Mouse (Mus musculus): ENCODE results near the gene Sv2a. TPM values are rescaled to one million over a fixed set of nuclear protein-coding genes. Genes with fewer than 3 reads are reported as not detected.
"Not testable (repeated sequence)": the region's sequence is repeated elsewhere in the genome, so short reads cannot be mapped to it uniquely, and the experiment has no call there.

Sv2a gene
- polyA plus RNA-seq, 1 experiment from 2014 or later: 13.5 TPM

DNA sequence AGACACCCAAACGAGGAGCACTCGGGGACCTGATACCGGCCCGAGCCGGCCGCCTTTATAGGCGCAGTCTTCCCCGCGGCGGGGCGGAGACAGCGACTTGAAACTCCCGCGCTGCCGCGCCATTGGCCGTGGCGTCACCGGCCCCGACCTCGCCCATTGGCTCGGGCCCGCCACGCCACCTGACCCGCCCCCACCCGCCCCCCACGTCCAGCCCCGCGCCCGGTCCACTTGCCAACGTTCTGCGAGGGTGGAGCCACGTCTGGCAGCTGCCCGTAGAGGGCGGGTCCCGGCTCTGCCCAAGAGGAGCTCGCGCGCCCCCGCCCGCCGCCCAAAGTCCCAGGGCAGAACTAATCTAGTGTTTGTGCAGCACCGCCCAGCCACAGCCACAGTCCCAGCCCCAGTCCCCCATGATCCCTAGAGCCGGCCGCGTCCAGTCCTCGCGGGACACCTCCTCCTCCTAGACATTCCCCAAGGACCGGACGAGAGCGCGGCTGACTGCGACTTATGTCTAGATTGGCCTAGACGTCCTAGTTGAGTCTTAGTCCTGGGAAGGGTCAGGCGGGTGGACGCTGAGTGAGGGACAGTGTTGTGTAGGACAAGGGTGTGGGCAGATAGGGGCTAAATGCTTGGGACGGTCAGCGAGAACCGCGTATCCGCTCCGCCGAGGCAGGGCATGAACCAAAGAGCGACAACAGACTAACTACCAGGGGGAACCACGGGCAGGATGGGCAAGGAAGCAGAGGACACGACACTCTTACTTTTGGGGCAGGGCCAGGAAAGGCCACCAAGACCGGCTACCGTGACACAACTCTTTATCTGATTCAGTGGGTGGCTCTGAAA is 58.2 kb downstream of the Sv2a start, which contains the start of gene Hist2h3c2:
Gene Hist2h3c2, minus strand, starts transcription at position 174 of the 840 bp plus-strand sequence.
- H3K36me3 ChIP-seq: not testable (repeated sequence)
- peak within 1 kb of the TSS; percentile 78 for H3K4me2 ChIP-seq
- 0% methylated on average over 12 of the region's 68 CpGs for WGBS

DNA sequence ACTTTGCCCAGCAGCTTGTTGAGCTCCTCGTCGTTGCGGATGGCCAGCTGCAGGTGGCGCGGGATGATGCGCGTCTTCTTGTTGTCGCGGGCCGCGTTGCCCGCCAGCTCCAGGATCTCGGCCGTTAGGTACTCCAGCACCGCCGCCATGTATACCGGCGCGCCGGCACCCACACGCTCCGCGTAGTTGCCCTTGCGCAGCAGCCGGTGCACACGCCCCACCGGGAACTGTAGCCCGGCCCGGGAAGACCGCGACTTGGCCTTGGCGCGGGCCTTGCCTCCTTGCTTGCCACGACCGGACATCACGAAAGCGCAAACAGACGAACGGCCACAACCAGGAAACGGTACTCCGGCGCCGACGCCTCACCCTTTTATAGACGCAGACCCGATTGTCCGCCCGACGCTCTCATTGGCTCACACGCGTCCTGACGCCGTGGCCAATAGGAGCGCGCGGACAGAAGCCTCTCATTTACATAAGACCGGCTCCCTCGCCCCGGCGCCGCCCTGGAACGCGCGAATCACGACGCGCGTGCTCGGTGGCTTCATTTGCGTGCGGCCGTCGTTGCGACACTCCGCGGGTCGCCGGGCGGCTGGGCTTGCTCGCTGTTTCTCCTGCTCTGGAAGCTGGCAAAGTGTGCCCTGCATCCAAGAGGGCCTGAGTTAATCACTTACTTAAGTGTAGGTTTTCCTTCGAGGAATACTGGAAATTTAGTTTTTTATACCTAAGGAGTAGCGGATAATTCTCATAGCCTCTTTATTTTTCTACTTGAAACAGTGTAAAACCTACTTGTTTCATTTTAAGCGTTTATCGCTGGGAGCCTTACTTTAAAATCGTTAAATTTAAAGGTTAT is 59.2 kb downstream of the Sv2a start, which contains the start of gene Hist2h2aa2:
Gene Hist2h2aa2, minus strand, starts transcription at position 328 of the 850 bp plus-strand sequence.
- not testable (repeated sequence) for H3K9me3 ChIP-seq; H3K27me3 ChIP-seq (replicated peaks); H3K36me3 ChIP-seq
- Histone ChIP-seq H3K9ac (peak within 1 kb of the TSS; percentile 79), H3K4me3 (peak within 1 kb of the TSS; percentile 46), H3K27ac (replicated peaks) (peak within 1 kb of the TSS; percentile 84), H3K4me2 (peak within 1 kb of the TSS; percentile 61), H3K4me1 (peaks cover 42% of the 10 kb centered on the region)
- peak; percentile 78 for ATAC-seq (ENCODE audit: extremely low read depth, insufficient number of reproducible peaks, low FRiP score, low TSS enrichment)
- 7% methylated on average over 20 of the region's 85 CpGs for WGBS

More for the DNA sequence above, 58.2 kb downstream of the Sv2a start, which contains the start of gene Hist2h3c2:
- H3K9me3 ChIP-seq; H3K27me3 ChIP-seq (replicated peaks): not testable (repeated sequence)
- Histone ChIP-seq H3K9ac (peak within 1 kb of the TSS; percentile 89), H3K4me3 (peak within 1 kb of the TSS; percentile 61), H3K4me1 (peaks cover 37% of the 10 kb centered on the region), H3K27ac (replicated peaks) (peak within 1 kb of the TSS; percentile 84)
- peak; percentile 84 for ATAC-seq (ENCODE audit: extremely low read depth, insufficient number of reproducible peaks, low FRiP score, low TSS enrichment)

DNA sequence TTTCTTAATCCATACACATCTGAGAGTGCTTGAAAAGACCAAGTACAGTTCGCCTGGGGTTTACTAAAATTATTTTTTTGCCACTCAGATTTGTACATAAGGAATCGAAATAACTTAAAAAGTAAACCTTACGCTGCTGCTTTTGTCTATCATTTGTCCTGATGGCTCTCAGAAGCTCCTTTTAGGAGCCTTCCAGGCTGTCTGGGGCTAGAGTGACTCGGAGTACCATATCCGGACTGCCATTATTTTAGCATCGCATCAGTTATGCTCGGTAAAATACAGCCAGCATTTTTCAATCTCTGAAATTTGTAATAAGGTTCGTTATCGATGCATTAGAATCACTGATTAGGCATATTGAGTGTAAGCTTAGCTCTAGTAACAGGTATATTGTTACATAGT is 59.8 kb downstream of the Sv2a start:
- H3K9ac ChIP-seq: peak overlapping the region; percentile 76
- H3K27ac ChIP-seq (replicated peaks): peak overlapping the region; percentile 84
- H3K36me3 ChIP-seq: no peaks in the 10 kb centered on the region
- H3K4me2 ChIP-seq: peak overlapping the region; percentile 61
- H3K4me1 ChIP-seq: peaks cover 42% of the 10 kb centered on the region
- no peaks in the 10 kb centered on the region for H3K27me3 ChIP-seq (replicated peaks)
- no peak for ATAC-seq (ENCODE audit: extremely low read depth, insufficient number of reproducible peaks, low FRiP score, low TSS enrichment)
- H3K4me3 ChIP-seq: peak overlapping the region; percentile 33
- no peaks in the 10 kb centered on the region for H3K9me3 ChIP-seq
- WGBS: 81% methylated on average over 9 of the region's 9 CpGs

DNA sequence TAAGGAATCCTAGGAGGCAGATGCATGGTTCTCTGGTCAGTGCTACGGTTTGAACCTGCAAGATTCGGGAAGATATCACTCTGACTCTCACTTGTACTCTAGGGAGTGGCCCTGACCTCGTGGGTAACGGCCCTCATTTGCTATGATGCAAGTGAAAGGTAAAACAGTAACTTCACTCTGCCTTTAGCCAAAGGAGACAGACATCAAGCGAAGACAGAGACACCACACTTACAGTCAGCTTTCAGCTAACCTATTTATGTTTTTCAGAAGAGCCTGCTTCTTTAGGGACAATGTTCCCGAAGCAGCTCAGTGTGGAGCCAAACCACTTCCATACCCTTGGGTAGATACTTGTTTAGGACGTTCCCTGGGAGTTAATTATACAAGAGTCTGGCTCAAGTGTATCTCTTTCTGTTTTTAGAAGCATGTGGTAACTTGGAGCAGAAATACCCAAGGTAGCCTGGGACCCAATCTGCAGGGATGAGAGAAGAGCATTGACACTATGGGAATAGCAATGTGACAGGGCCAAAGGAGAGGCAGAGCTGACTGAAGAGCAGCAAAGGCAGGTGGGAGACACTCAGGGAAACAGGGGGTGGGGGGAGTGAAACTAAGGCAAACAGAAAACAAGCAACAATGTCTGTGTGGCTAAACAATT is 63.1 kb downstream of the Sv2a start:
- H3K9ac ChIP-seq: peak overlapping the region; percentile 93
- no peaks in the 10 kb centered on the region for H3K36me3 ChIP-seq
- peak overlapping the region; percentile 99 for H3K27ac ChIP-seq (replicated peaks)
- peak overlapping the region; percentile 79 for H3K4me2 ChIP-seq
- peaks cover 41% of the 10 kb centered on the region for H3K4me1 ChIP-seq
- 72% methylated on average over 7 of the region's 7 CpGs for WGBS
- no peaks in the 10 kb centered on the region for H3K9me3 ChIP-seq
- no peak for ATAC-seq (ENCODE audit: extremely low read depth, insufficient number of reproducible peaks, low FRiP score, low TSS enrichment)
- no peaks in the 10 kb centered on the region for H3K27me3 ChIP-seq (replicated peaks)
- peak overlapping the region; percentile 59 for H3K4me3 ChIP-seq

Small RNAs within 50 kb of the gene (microRNA-seq; reads per million reads assigned to microRNA genes)
- gene Gm44492: not detected
- not detected for gene Gm47311

Other genes starting within 250 kb of the Sv2a start
- 59.2 and 64.8 TPM in 2 replicates for gene Plekho1, start 185.2 kb upstream of the Sv2a start, polyA plus RNA-seq (2015; fragmentation: Nextera tagmentation; extraction: Ambion mirVana)
- gene Vps45, start 122.7 kb upstream of the Sv2a start, polyA plus RNA-seq (2015; fragmentation: Nextera tagmentation; extraction: Ambion mirVana): 33.6 and 34.9 TPM in 2 replicates
- gene Otud7b, start 76.6 kb upstream of the Sv2a start, polyA plus RNA-seq (2015; fragmentation: Nextera tagmentation; extraction: Ambion mirVana): 14.9 and 17.2 TPM in 2 replicates
- 6.4 and 7.2 TPM in 2 replicates for gene Mtmr11, start 19.1 kb upstream of the Sv2a start, polyA plus RNA-seq (2015; fragmentation: Nextera tagmentation; extraction: Ambion mirVana)
- gene Sf3b4, start 8.8 kb upstream of the Sv2a start, polyA plus RNA-seq (2015; fragmentation: Nextera tagmentation; extraction: Ambion mirVana): 97.7 and 98.6 TPM in 2 replicates
- 42.5 and 46.7 TPM in 2 replicates for gene Bola1, start 38.6 kb downstream of the Sv2a start, polyA plus RNA-seq (2015; fragmentation: Nextera tagmentation; extraction: Ambion mirVana)
- gene Hist2h2ab, start 38.7 kb downstream of the Sv2a start, polyA plus RNA-seq (2015; fragmentation: Nextera tagmentation; extraction: Ambion mirVana): not detected in 2 replicates
- 4.5 and 5.0 TPM in 2 replicates for gene Hist2h2ac, start 39.7 kb downstream of the Sv2a start, polyA plus RNA-seq (2015; fragmentation: Nextera tagmentation; extraction: Ambion mirVana)
- 3.6 and 5.0 TPM in 2 replicates for gene Hist2h2be, start 40.0 kb downstream of the Sv2a start, polyA plus RNA-seq (2015; fragmentation: Nextera tagmentation; extraction: Ambion mirVana)
- 3.0 and 4.3 TPM in 2 replicates for gene Hist2h3c2, start 58.0 kb downstream of the Sv2a start, polyA plus RNA-seq (2015; fragmentation: Nextera tagmentation; extraction: Ambion mirVana)
- gene Hist2h2aa2, start 59.1 kb downstream of the Sv2a start, polyA plus RNA-seq (2015; fragmentation: Nextera tagmentation; extraction: Ambion mirVana): 34.7 and 49.3 TPM in 2 replicates
- 10.6 and 16.1 TPM in 2 replicates for gene Hist2h2aa1, start 64.3 kb downstream of the Sv2a start, polyA plus RNA-seq (2015; fragmentation: Nextera tagmentation; extraction: Ambion mirVana)
- gene Hist2h3c1, start 65.5 kb downstream of the Sv2a start, polyA plus RNA-seq (2015; fragmentation: Nextera tagmentation; extraction: Ambion mirVana): 0.24 and 0.46 TPM in 2 replicates
- 3.9 and 5.4 TPM in 2 replicates for gene Hist2h4, start 82.2 kb downstream of the Sv2a start, polyA plus RNA-seq (2015; fragmentation: Nextera tagmentation; extraction: Ambion mirVana)
- 28.3 and 29.4 TPM in 2 replicates for gene Hist2h3b, start 87.5 kb downstream of the Sv2a start, polyA plus RNA-seq (2015; fragmentation: Nextera tagmentation; extraction: Ambion mirVana)
- 3.3 and 5.9 TPM in 2 replicates for gene Hist2h2bb, start 88.6 kb downstream of the Sv2a start, polyA plus RNA-seq (2015; fragmentation: Nextera tagmentation; extraction: Ambion mirVana)
- 1.3 and 1.5 TPM in 2 replicates for gene Fcgr1, start 112.8 kb downstream of the Sv2a start, polyA plus RNA-seq (2015; fragmentation: Nextera tagmentation; extraction: Ambion mirVana)

Data from heart, embryonic 13.5 days (tissue).